Mouse (Mus musculus) intestine, embryonic 15.5 days (tissue): Measurements from ENCODE around the gene Rbm8a2. TPM values are rescaled to one million over a fixed set of nuclear protein-coding genes. Genes with fewer than 3 reads are reported as not detected.

Source experiments
- polyA plus RNA-seq: library from polyadenylated mRNA; unstranded; fragments of >200 nt; fragmentation: Nextera tagmentation; extraction: Ambion mirVana; gene quantifications from 2 replicates; pipeline ENCODE4 v1.2.1, GENCODE M21; 2015

The Rbm8a2 gene
- polyA plus RNA-seq, 1 experiment from 2014 or later = 0.74 TPM

Other genes starting within 250 kb of the Rbm8a2 start
- 58.8 and 62.7 TPM in 2 replicates for gene Exo1, start 98.5 kb downstream of the Rbm8a2 start, polyA plus RNA-seq
- gene Gm38100, start 58.8 kb downstream of the Rbm8a2 start, polyA plus RNA-seq = not detected in 2 replicates